Mouse (Mus musculus): ENCODE measurements at regions not wholly inside any gene's neighbourhood (a gene's known extent, or its start where the extent isn't known, plus 50 kb on each side); places are given as distances from the start of the nearest gene placed in this dataset.
"Not testable (repeated sequence)": the region's sequence is repeated elsewhere in the genome, so short reads cannot be mapped to it uniquely, and the experiment has no call there.

DNA sequence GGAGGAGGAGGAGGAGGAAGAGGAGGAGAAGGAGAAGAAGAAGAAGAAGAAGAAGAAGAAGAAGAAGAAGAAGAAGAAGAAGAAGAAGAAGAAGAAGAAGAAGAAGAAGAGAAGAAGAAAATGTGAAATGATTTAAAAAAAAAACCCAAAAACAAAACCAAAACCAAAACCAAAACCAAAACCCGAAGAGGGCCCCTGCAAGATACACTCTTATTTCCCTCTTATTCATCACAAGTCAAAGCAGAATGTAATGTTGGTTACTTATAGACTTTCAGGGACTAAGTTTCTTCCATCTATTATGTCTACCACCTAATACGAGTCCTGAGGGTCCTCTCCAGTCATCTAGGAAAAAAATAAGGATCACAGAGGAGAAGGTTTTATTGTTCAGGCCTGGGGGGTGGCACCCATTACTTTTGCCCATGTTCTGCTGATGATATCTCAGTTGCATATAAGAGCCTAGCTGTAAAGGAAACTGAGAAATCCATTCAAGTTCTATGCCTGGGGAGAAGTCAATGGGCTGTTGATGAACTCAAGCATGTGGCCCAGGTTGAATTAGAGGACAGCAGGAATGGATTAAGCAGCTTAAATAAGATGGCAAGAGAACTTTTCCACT is 118.0 kb downstream of the Gm5426 start:
- DNase-seq: no peak

GRCm38 (mm10) chr10:96257935-96258334 is 121.5 kb downstream of the Gm5426 start:
- DNase-seq: no peak

GRCm38 (mm10) chr10:96259242-96259641 is 122.8 kb downstream of the Gm5426 start:
- no peak for DNase-seq

DNA sequence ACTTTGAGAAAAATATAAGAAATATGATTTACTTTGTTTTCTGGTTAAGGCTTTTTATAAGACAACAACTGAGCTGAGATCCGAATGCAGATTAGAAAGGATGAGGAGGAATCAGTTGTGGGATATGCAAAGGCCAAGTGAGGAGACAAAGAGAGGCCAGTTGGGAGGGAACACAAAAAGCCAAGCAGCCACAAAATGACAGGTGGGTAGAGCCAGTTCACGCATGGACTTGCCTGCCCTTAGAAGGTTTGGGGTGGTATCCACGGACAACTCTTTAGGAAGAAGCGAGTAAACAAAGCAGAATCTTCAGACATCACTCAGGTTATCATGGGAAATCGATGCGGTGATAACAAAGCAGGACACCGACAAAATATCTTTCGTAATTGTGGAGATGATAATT is 123.2 kb downstream of the Gm5426 start:
- DNase-seq: no peak

DNA sequence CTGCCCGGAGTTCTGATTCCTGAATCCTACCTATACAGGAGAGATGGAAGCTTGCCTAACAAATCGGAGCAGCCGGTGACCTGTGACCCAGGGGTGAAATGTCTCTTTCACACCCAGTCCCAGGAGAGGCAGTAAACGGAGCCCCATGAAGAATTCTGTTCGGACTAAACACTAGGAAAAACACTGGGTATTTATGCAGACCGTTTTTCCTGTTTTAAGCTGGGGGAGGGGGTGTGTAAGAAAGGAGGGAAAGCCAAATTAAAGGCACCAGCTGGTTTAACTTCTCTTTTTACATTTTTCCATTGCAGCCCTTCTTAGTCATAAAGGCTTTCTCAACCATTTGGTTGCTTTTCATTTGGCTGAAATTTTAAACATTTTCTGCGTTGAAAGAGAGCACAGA is 127.1 kb downstream of the Gm5426 start:
- DNase-seq: no peak

GRCm38 (mm10) chr10:96264433-96264832 is 128.0 kb downstream of the Gm5426 start:
- DNase-seq: no peak

DNA sequence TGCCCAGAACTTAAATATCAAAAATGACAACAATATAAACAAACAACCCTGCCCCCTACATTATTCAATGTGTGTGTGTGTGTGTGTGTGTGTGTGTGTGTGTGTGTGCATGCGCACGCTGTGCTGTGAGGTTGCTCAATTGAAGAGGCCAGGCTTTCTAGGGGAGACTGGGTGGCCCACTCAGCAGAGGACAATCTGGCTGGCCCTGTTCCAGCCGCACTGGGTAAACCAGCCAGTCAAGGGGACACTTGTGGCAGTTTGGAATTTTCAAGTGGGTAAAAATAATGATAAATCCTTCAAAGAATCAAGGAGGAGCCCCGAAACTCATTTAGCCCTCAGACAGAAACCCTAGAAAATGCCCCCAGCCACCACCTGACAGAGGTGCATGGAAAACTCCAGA is 128.5 kb downstream of the Gm5426 start:
- DNase-seq: no peak

DNA sequence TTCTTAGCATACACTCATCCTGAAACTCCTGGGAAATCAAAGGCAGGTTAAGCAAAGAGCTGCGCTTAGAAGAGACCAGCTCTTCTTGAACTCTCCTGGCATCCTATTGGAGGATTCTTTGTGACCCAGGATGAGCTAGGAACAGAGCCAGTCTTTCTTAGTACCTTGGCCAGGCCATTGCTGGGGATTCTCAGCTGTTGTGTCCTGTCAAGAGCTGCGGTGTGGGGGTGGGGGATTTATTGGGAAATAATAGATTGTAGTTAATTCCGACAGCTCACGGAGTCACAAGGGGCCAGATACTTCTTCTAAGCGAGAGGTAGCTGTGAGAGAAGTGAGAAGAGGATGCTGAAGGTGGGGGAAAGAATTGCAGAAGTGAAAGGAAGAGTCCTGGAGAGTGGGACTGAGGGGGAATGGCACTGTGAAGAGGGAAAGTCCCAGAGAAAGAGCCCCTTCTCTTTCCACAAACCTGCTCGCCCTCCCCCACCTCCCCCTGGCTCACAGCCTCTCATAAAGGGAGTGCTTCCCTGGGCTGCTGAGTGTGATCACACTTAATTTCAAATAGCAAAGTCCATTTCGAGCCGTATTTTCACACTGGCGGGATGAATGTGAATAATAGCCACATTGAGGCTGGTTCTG is 129.8 kb downstream of the Gm5426 start:
- no peak for DNase-seq

DNA sequence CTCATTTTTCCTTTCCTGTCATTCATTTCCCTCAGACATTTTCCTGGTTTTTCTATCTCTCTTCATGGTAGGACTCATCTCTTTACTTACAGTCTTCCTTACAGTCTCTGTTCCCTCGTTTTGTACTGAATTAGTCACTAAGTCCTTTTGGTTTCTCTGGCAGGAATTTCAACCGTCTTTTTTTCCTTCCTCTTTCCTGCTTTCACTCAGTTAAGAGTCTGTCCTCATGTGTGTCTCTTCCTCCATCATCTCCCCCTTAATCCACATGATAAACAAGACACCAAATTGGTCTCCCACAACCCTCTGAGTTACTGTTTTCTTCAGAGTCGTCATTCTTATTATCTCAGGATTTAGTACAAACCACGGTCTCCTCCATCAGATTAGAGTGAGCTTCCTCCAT is 131.2 kb downstream of the Gm5426 start:
- no peak for DNase-seq

DNA sequence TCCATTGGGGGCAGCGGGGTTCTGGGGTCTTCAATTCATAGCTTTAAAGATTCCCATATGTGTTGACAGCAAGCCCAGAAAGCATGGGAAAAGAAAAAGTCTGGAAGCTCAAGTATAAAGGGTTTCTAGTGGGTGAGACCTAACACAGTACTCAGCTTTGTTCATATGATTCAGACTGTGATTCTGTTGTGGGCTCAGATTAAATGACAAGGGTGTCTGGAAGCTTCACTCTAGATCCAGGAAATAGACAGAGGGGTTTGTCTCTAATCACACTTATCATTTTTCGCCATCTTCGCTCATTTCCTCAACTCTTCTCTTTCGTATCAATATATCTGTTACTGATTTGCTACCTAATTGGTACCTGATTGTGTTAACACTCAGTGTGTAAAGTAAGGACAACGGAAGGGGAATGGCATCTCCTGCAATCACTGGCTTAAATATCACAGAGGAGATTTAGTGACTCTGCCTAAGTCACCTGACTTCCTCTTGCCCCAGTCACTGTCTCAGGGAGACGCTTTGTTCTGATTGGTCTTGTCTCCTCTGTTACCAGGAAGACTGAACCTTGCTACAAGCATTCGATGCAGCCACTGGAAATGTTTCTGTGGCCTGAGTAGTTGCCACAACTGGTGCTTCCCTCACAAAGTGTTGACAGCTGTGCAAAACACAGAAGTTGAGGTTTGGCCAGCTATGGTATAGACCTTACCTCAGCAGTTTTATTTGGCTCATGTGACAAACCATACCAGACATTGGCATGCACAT is 137.4 kb downstream of the Gm5426 start:
- DNase-seq: no peak

DNA sequence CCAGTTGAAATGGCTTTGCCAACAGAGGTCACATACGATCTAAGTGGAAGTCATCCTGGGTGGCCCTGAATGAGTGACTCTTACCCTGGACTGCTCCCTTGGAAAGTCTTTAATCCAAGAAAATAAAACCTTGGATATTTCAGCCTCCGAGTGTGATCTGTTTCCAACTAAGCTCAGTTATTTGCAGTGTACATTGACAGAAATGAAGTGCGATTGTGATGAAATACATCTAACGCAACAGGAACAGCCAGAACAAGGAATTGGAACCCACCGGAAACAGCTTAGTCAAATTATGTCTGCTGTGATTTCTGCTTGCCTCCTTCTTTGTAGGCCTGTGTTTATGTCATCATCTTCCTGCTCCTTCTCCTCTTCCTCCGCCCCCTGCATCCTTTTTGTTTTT is 143.7 kb downstream of the Gm5426 start:
- no peak for DNase-seq

GRCm38 (mm10) chr10:96285407-96286093 is 149.1 kb downstream of the Gm5426 start:
- DNase-seq: no peak

GRCm38 (mm10) chr10:96286094-96286485 is 149.7 kb downstream of the Gm5426 start:
- DNase-seq: no peak

DNA sequence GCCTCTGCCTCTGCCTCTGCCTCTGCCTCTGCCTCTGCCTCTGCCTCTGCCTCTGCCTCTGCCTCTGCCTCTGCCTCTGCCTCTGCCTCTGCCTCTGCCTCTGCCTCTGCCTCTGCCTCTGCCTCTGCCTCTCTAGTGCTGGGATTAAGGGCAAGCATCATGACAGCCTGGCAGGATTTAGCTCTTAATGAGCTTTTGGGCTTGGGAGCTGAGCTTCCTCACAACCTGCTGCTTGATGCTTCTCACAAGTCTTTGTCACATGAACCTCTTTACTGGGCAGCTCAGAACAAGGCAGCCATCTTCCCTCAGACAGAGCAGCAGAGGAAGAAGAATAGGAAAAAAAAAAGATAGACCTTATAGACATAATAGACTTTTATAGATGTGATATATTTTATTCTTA is 152.6 kb downstream of the Gm5426 start:
- DNase-seq: not testable (repeated sequence)

DNA sequence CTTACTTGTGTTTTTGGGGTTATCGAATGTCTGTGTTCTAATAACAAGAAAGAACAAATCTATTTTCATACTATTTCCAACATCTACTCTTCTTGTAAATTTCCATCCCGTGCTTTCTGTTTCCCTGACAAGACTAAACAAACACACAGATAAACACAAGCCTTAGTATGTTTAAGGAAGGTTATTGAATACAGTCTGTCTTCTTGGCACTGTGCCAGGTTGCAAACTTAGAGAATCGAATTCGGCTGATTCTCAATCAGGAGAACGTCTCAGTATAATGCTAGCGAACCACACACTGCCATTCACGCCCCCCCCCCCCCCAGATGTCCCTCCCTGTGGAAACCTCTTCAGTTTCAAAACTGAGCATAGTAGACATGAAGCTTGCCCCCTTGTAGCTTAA is 157.2 kb downstream of the Gm5426 start:
- no peak for DNase-seq

- DNase-seq: no peak
Observed at GRCm38 (mm10) chr10:96294666-96295065, 158.3 kb downstream of the Gm5426 start.

- no peak for DNase-seq
Observed at GRCm38 (mm10) chr10:96297658-96298057, 161.3 kb downstream of the Gm5426 start.

GRCm38 (mm10) chr10:96298566-96298965 is 162.2 kb downstream of the Gm5426 start:
- no peak for DNase-seq

DNA sequence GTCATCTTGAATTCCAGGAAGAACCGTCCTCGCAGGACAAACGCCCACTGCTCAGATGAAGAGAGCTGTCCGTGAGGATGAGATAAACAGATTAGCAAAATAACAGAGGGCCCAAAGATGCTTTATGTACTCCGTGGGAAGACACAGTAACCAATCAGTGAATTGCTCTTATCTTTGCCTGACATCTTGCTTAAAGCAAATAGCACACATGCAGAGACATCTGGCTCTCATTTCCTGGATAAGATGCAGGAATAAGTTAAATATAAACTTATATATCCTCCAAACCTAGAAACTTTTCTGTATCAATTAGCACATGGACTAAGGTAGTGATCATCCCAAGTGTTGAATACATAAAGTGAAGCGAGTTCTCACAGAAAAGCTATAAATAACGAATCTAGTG is 169.3 kb downstream of the Gm5426 start:
- no peak for DNase-seq

GRCm38 (mm10) chr10:96308713-96309445 is 172.5 kb downstream of the Gm5426 start:
- DNase-seq: peak; percentile 9

DNA sequence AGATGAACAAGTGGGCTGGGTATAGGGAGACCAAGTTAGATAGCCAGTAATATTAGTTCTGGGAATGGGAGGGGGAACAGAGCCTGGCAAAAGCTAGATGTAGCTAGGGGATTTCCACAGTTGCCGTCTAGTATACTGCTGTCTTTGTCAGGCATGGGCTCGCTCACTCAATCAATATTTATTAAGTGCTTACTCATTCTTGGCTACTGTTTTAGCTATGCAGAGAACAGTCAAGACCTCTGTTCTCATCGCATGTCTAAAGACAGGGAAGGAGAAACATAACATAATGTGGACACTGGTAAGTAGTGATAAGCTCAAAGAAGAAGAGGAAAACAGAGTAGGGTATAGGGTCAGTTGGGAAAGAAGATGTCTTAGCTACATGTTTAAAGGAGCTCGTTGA is 173.4 kb downstream of the Gm5426 start:
- no peak for DNase-seq

DNA sequence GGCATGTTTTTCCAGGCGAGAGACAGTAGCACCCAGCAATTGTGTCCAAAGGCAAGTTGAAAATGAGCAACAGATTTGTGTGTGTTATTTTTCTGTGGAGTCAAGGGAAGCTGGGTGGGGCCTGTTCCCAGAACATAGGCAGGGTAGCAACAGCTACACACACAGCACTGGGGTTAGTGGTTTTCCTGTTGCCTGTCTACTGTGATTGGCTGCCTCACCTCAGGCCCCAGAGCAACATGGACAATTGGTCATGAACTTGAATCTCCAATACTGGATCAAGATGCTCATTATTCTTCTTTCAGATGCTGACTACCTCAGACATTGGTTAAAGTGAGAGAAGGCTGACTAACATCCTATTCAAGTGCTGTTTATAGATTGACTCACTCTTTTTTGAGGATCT is 188.9 kb downstream of the Gm5426 start:
- no peak for DNase-seq

Data from liver (tissue).